Mouse (Mus musculus) heart, embryonic 16.5 days (tissue): Measurements from ENCODE around the gene Aoc2. TPM values are rescaled to one million over a fixed set of nuclear protein-coding genes. Genes with fewer than 3 reads are reported as not detected.
"Not testable (repeated sequence)": the region's sequence is repeated elsewhere in the genome, so short reads cannot be mapped to it uniquely, and the experiment has no call there.

Experiments
- ATAC-seq: fragments of 200-750 bp; cut with Nextera tagmentation; replicated peaks from 2 replicates; pipeline ENCODE4 v1.8.0; 2017; ENCODE audit warnings: moderate number of reproducible peaks; ENCODE audit not compliant: insufficient read depth, low FRiP score; ENCODE audit errors: extremely low read depth
- H3K27ac ChIP-seq: fragments of 300-500 bp; sonication (generic); 2 replicates; pipeline ENCODE4 v1.5.1; 2014; ENCODE audit warnings: mild to moderate bottlenecking, low read length, control low read depth, moderate library complexity
- H3K27me3 ChIP-seq: fragments of 300-500 bp; sonication (generic); 2 replicates; pipeline ENCODE4 v1.6.1; 2014; ENCODE audit warnings: low read length, mixed read lengths; ENCODE audit not compliant: control insufficient read depth, insufficient read depth
- H3K36me3 ChIP-seq: fragments of 300-500 bp; sonication (generic); 2 replicates; pipeline ENCODE4 v1.6.1; 2014; ENCODE audit not compliant: control insufficient read depth, insufficient read depth
- H3K4me1 ChIP-seq: fragments of 300-500 bp; sonication (generic); 2 replicates; pipeline ENCODE4 v1.6.1; 2014; ENCODE audit warnings: low read length, mixed read lengths; ENCODE audit not compliant: control insufficient read depth, insufficient read depth
- H3K4me2 ChIP-seq: fragments of 300-500 bp; sonication (generic); 2 replicates; pipeline ENCODE4 v1.6.1; 2014; ENCODE audit warnings: low read depth, mild to moderate bottlenecking, control low read depth, low read length
- H3K4me3 ChIP-seq: fragments of 300-500 bp; sonication (generic); 2 replicates; pipeline ENCODE4 v1.5.1; 2014; ENCODE audit warnings: mild to moderate bottlenecking, control low read depth, low read length
- H3K9ac ChIP-seq: fragments of 300-500 bp; sonication (generic); 2 replicates; pipeline ENCODE4 v1.6.1; 2014; ENCODE audit warnings: low read length, control low read depth
- H3K9me3 ChIP-seq: fragments of 300-500 bp; sonication (generic); replicated peaks from 2 replicates; pipeline ENCODE4 v1.6.1; 2016; ENCODE audit warnings: low read length; ENCODE audit not compliant: control insufficient read depth
- WGBS: fragments of 180-500 bp; shearing (Covaris S2); extraction: QIAGEN DNeasy Blood & Tissue Kit; methylation state at CpG from one replicate; pipeline ENCODE4 v1.1.7; 2014; 5-methylcytosine and 5-hydroxymethylcytosine counted together
- polyA plus RNA-seq: library from polyadenylated mRNA; unstranded; fragments of >200 nt; fragmentation: Nextera tagmentation; extraction: Ambion mirVana; gene quantifications from 2 replicates; pipeline ENCODE4 v1.2.1, GENCODE M21; 2015

Gene Aoc2
- polyA plus RNA-seq, 1 experiment from 2014 or later = 0.92 TPM

GRCm38 (mm10) chr11:101328941-101329635, 4.2 kb downstream of the Aoc2 start:
- Histone ChIP-seq H3K36me3 (peaks cover 6% of the 10 kb centered on the region), H3K9ac (no peak overlapping the region), H3K27me3 (no peaks in the 10 kb centered on the region), H3K4me3 (no peak overlapping the region), H3K4me2 (no peak overlapping the region), H3K27ac (0 out of 2 replicates have a peak overlapping the region, but pooled peaks have one; percentile 8), H3K9me3 (no peaks in the 10 kb centered on the region), H3K4me1 (peaks cover 10% of the 10 kb centered on the region)
- WGBS = 53% methylated on average over 6 of the region's 6 CpGs
- ATAC-seq = peak; percentile 33; the same call in 1 of the 2 replicates

DNA sequence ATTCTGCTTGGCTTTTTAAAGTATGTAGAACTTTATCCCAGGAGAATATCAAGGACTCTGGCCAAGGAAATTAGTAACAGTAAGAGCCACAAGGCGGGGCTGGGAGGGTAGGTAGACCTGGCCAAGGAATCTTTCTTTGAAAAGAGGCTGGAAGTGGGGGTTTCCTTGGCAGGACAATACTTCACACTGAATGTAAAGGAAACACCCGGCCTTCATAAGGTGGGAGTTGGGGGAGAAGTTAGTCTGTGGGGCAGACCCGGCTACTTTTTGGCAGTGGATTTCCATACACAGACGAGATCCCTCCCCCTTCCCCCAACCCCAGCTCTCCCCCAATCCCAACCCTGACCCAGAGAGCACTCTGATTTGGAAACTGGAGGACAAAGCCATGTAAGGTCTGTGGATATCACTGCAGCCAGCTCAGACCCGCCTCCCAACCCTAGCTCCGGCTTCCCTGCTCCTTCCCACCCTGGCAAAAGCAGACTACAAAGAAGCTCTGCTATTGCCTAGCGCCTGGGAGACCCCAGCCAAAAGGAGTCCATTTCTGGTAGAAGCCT, 5.6 kb downstream of the Aoc2 start, which contains the start of gene Aoc3:
TSS of gene Aoc3 (plus strand) at position 235 of the 554 bp plus-strand sequence.
- no peaks in the 10 kb centered on the region for H3K9me3 ChIP-seq
- no peak within 1 kb of the TSS; the same call in 1 of the 2 replicates for H3K9ac ChIP-seq
- no peaks in the 10 kb centered on the region for H3K27me3 ChIP-seq
- H3K27ac ChIP-seq = peak within 1 kb of the TSS; percentile 72
- 45% methylated on average over 7 of the region's 7 CpGs for WGBS
- ATAC-seq = peak; percentile 47
- peak within 1 kb of the TSS; percentile 20 for H3K4me3 ChIP-seq
- H3K4me2 ChIP-seq = peak within 1 kb of the TSS; percentile 48
- peaks cover 10% of the 10 kb centered on the region for H3K4me1 ChIP-seq
- no peaks in the 10 kb centered on the region for H3K36me3 ChIP-seq

GRCm38 (mm10) chr11:101330961-101331360, 6.1 kb downstream of the Aoc2 start:
- Histone ChIP-seq H3K4me3 (peak overlapping the region; percentile 20; the same call in 1 of the 2 replicates), H3K27ac (peak overlapping the region; percentile 72), H3K4me1 (peaks cover 10% of the 10 kb centered on the region), H3K4me2 (peak overlapping the region; percentile 48)
- ATAC-seq, H3K9me3 ChIP-seq, H3K27me3 ChIP-seq, H3K36me3 ChIP-seq, H3K9ac ChIP-seq: not testable (repeated sequence)
- 69% methylated on average over 6 of the region's 6 CpGs for WGBS

- Histone ChIP-seq H3K9ac (0 out of 2 replicates have a peak overlapping the region, but pooled peaks have one; percentile 1), H3K27me3 (no peaks in the 10 kb centered on the region), H3K4me1 (peaks cover 12% of the 10 kb centered on the region), H3K4me2 (peak overlapping the region; percentile 48), H3K9me3 (no peaks in the 10 kb centered on the region), H3K36me3 (no peaks in the 10 kb centered on the region), H3K4me3 (peak overlapping the region; percentile 8), H3K27ac (no peak overlapping the region)
- 68% methylated on average over 3 of the region's 3 CpGs for WGBS
- no peak for ATAC-seq
Observed at GRCm38 (mm10) chr11:101332537-101332936, 7.7 kb downstream of the Aoc2 start.

DNA sequence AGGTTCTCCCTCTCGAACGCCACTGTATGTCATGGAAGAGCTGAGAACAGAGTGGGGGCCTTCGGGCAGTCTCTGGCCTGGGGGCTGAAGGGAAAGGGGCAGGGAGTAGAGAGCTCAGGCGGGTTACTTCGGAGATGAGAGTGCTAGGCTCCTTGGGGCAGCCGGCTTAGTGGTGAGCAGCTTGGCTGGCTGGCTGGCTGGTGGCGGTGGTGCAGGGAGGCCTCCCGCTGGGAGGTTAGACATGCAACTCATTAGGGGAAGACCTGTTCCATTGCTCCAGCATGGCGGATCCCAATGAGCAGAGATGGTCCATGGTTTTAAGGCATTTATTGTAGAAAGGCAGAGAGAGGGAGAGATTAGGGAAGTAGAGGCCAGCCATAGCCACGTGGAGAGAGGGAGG, 9.2 kb downstream of the Aoc2 start:
- H3K27ac ChIP-seq = no peak overlapping the region
- no peaks in the 10 kb centered on the region for H3K9me3 ChIP-seq
- H3K36me3 ChIP-seq = no peaks in the 10 kb centered on the region
- no peak for ATAC-seq
- H3K4me2 ChIP-seq = peak overlapping the region; percentile 49
- peaks cover 13% of the 10 kb centered on the region for H3K4me1 ChIP-seq
- WGBS = 51% methylated on average over 10 of the region's 10 CpGs
- H3K4me3 ChIP-seq = peak overlapping the region; percentile 25
- H3K27me3 ChIP-seq = no peaks in the 10 kb centered on the region
- H3K9ac ChIP-seq = 0 out of 2 replicates have a peak overlapping the region, but pooled peaks have one; percentile 39

- Histone ChIP-seq H3K27me3 (no peaks in the 10 kb centered on the region), H3K36me3 (no peaks in the 10 kb centered on the region), H3K27ac (no peak overlapping the region), H3K4me1 (peaks cover 9% of the 10 kb centered on the region), H3K9me3 (no peaks in the 10 kb centered on the region), H3K4me2 (peak overlapping the region; percentile 49), H3K9ac (no peak overlapping the region), H3K4me3 (0 out of 2 replicates have a peak overlapping the region, but pooled peaks have one; percentile 6)
- no peak for ATAC-seq
- 29% methylated on average over 6 of the region's 6 CpGs for WGBS
Observed at GRCm38 (mm10) chr11:101334516-101334915, 9.7 kb downstream of the Aoc2 start.

- no peaks in the 10 kb centered on the region for H3K9me3 ChIP-seq
- WGBS = 77% methylated on average over 9 of the region's 9 CpGs
- H3K4me1 ChIP-seq = peaks cover 9% of the 10 kb centered on the region
- H3K36me3 ChIP-seq = no peaks in the 10 kb centered on the region
- H3K27me3 ChIP-seq = no peaks in the 10 kb centered on the region
- no peak overlapping the region for H3K4me3 ChIP-seq
- no peak overlapping the region for H3K4me2 ChIP-seq
- H3K27ac ChIP-seq = no peak overlapping the region
- H3K9ac ChIP-seq = no peak overlapping the region
- ATAC-seq = no peak
Observed at GRCm38 (mm10) chr11:101335685-101336084, 10.8 kb downstream of the Aoc2 start.

GRCm38 (mm10) chr11:101338123-101338760, 13.4 kb downstream of the Aoc2 start:
- Histone ChIP-seq H3K9ac (no peak overlapping the region), H3K4me3 (peak overlapping the region; percentile 33), H3K9me3 (no peaks in the 10 kb centered on the region), H3K4me1 (peaks cover 9% of the 10 kb centered on the region), H3K36me3 (no peaks in the 10 kb centered on the region), H3K27me3 (no peaks in the 10 kb centered on the region), H3K27ac (no peak overlapping the region), H3K4me2 (peak overlapping the region; percentile 61)
- WGBS = 5% methylated on average over 9 of the region's 9 CpGs
- ATAC-seq = peak; percentile 83; the same call in 1 of the 2 replicates
